Mouse (Mus musculus) pancreas, adult 10 weeks (tissue): ENCODE results near the gene Irx5. TPM values are rescaled to one million over a fixed set of nuclear protein-coding genes. Genes with fewer than 3 reads are reported as not detected.

Experiments
- polyA plus RNA-seq: library from polyadenylated mRNA; stranded (reverse); fragments of 350-450 nt; fragmentation: Illumina TruSeq; extraction: RNeasy Lipid Tissue Mini Kit (QIAGEN cat#74804); gene quantifications from one replicate; pipeline ENCODE4 v1.2.3, GENCODE M21; 2015; ENCODE audit warnings: low read depth, low replicate concordance; ENCODE audit not compliant: insufficient read depth

The Irx5 gene
- polyA plus RNA-seq: not detected

GRCm38 (mm10) chr8:92357398-92357981 lies at the start of gene Irx5:
Gene Irx5, plus strand, starts transcription at chr8:92357625.

